Comparison of ENCODE assay signal across 7 mouse cellular contexts in the genomic region with DNA sequence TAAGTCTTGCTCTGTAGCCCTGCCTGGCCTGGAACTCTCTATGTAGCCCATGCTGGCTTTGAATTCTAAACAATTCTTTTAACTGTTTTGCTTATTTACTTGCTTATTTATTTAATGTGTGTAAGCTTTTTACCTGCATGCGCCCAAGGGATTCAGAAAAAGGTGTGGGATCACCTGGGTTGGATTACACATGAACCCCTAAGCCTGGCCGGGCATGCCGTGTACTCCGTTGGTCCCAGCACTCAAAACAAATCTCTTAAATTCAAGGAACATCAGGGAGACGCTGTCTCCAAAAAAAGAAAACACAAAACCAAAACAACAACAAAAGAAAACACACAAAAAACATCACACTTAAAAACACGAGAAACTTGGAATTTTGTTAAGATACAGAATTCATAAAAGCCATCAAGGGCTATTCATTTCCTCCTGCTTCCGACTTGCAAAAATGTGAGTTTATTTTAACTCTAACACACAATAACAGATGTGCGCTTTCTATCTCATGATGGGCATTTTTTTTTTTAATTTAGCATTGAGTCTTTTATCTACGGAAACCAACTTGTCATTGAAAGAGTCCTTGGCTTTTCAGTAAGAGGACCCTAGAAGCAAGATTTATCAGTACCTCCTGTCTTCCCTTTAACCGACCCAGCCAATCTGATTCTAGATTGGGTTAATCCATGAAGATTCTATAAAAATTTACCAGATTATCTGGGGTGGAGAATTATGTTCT. TPM values are rescaled to one million over a fixed set of nuclear protein-coding genes. Genes with fewer than 3 reads are reported as not detected.
DNase-seq lines count a peak whose midpoint lies in the region; ATAC-seq and TF ChIP-seq lines count a peak whose summit lies in the region.

No protein-coding gene starts in this region.

- H3K9me3 ChIP-seq in limb, embryonic 10.5 days (replicated peaks), result no peaks in the 10 kb centered on the region

- 55% methylated on average over 10 of the region's 10 CpGs for WGBS in spleen, adult 2 months
- whole genome bisulfite sequencing in limb, embryonic 10.5 days, result 72% methylated on average over 10 of the region's 10 CpGs
- 33% methylated on average over 10 of the region's 10 CpGs for WGBS in olfactory bulb, adult 2 months

- H3K4me3 ChIP-seq in spleen, adult 2 months (ENCODE audit: extremely low read depth, insufficient read depth, insufficient read length), result peak overlapping the region; percentile 52
- peak overlapping the region; percentile 99 for H3K4me3 ChIP-seq in limb, embryonic 10.5 days
- H3K4me3 ChIP-seq in olfactory bulb, adult 2 months (ENCODE audit: insufficient read depth, low read depth, low read length), result peak overlapping the region; percentile 100

- H3K27ac ChIP-seq in spleen, adult 2 months (ENCODE audit: insufficient read depth, low read length), result peak overlapping the region; percentile 70
- H3K27ac ChIP-seq in limb, embryonic 10.5 days, result peak overlapping the region; percentile 99
- H3K27ac ChIP-seq in olfactory bulb, adult 2 months (ENCODE audit: insufficient read depth, low read depth, low read length), result peak overlapping the region; percentile 99

- no peak for TF ChIP-seq CTCF in spleen, adult 2 months (IDR thresholded peaks at IDR 0.05; ENCODE audit: extremely low read depth, insufficient read depth, insufficient read length, insufficient replicate concordance)
- no peak for TF ChIP-seq CTCF in olfactory bulb, adult 2 months (IDR thresholded peaks at IDR 0.05; ENCODE audit: insufficient read depth, low read depth, low read length)

- no peaks in the 10 kb centered on the region; the same call in 1 of the 2 replicates for H3K36me3 ChIP-seq in spleen, adult 2 months (ENCODE audit: control insufficient read depth, insufficient read depth, low read length)
- peaks cover 18% of the 10 kb centered on the region for H3K36me3 ChIP-seq in limb, embryonic 10.5 days

- no peak for DNase-seq in spleen, adult 2 months (ENCODE audit: low read depth in 1 of 2, low spot score in 2 of 2)
- DNase-seq in spleen, postnatal 4 days (ENCODE audit: low spot score in 2 of 2), result no peak
- no peak for DNase-seq in limb, embryonic 10.5 days (ENCODE audit: low spot score)
- DNase-seq in urinary bladder, postnatal 4 days (ENCODE audit: low spot score in 2 of 2), result no peak

- peaks cover 6% of the 10 kb centered on the region for H3K4me1 ChIP-seq in spleen, adult 2 months (ENCODE audit: control insufficient read depth, insufficient read depth, insufficient read length)
- H3K4me1 ChIP-seq in limb, embryonic 10.5 days, result peaks cover 22% of the 10 kb centered on the region
- H3K4me1 ChIP-seq in olfactory bulb, adult 2 months (ENCODE audit: control insufficient read depth, insufficient read depth, low read length), result peaks cover 5% of the 10 kb centered on the region

- ATAC-seq in erythroblast, adult 5-6 weeks (replicated peaks; ENCODE audit: low FRiP score, poor library complexity, severe bottlenecking), result peak; percentile 20
- no peak for ATAC-seq in monocyte, adult 5-6 weeks (replicated peaks; ENCODE audit: insufficient number of reproducible peaks, low FRiP score, low TSS enrichment, poor library complexity, severe bottlenecking)

- no peak for TF ChIP-seq POLR2A in spleen, adult 2 months (IDR thresholded peaks at IDR 0.05; ENCODE audit: low read depth, low read length)
- TF ChIP-seq POLR2A in olfactory bulb, adult 2 months (IDR thresholded peaks at IDR 0.05; ENCODE audit: insufficient read depth, low read depth, low read length), result no peak

- H3K27me3 ChIP-seq in spleen, adult 2 months (ENCODE audit: control insufficient read depth, insufficient read depth, low read length), result no peaks in the 10 kb centered on the region
- H3K27me3 ChIP-seq in limb, embryonic 10.5 days (ENCODE audit: low read depth, poor library complexity, severe bottlenecking), result no peaks in the 10 kb centered on the region

RNA-seq across cellular contexts. Expression of gene Mob4, which starts 0.7 kb away (rescaled TPM):
- 3.5 and 3.9 TPM in 2 replicates for polyA plus RNA-seq in spleen, adult 2 months (2012; rRNA removed)
- 19.4 and 28.6 TPM in 2 replicates for total RNA-seq in erythroblast, adult 5-6 weeks (2015; ENCODE audit: low replicate concordance)
- 27.2 and 40.0 TPM in 2 replicates for total RNA-seq in erythroblast, adult 5-6 weeks (2017; ENCODE audit: low replicate concordance)
- 125 and 139 TPM in 2 replicates for polyA plus RNA-seq in limb, embryonic 10.5 days (2016; fragmentation: Nextera tagmentation; extraction: Ambion mirVana)
- 125 TPM in 1 of 2 replicates, not detected in the other for polyA plus RNA-seq in olfactory bulb, adult 2 months (2012; ENCODE audit: insufficient read depth, insufficient read length, low replicate concordance, missing spikeins)
- 68.1 to 119 TPM (median 87.3 TPM) in 3 replicates for total RNA-seq in monocyte, adult 5-6 weeks (2017)

RNA-seq across cellular contexts. Expression of gene Hspd1, which starts 42.3 kb away (rescaled TPM):
- polyA plus RNA-seq in spleen, adult 2 months (2012; rRNA removed), result 9.2 and 9.4 TPM in 2 replicates
- total RNA-seq in erythroblast, adult 5-6 weeks (2015; ENCODE audit: low replicate concordance), result 55.1 and 56.2 TPM in 2 replicates
- total RNA-seq in erythroblast, adult 5-6 weeks (2017; ENCODE audit: low replicate concordance), result 56.1 and 87.5 TPM in 2 replicates
- 563 and 717 TPM in 2 replicates for polyA plus RNA-seq in limb, embryonic 10.5 days (2016; fragmentation: Nextera tagmentation; extraction: Ambion mirVana)
- polyA plus RNA-seq in olfactory bulb, adult 2 months (2012; ENCODE audit: insufficient read depth, insufficient read length, low replicate concordance, missing spikeins), result not detected in 2 replicates
- total RNA-seq in monocyte, adult 5-6 weeks (2017), result 128 to 155 TPM (median 141 TPM) in 3 replicates

RNA-seq across cellular contexts. Expression of gene Hspe1, which starts 42.4 kb away (rescaled TPM):
- polyA plus RNA-seq in spleen, adult 2 months (2012; rRNA removed), result 11.1 and 14.1 TPM in 2 replicates
- 62.9 and 95.7 TPM in 2 replicates for total RNA-seq in erythroblast, adult 5-6 weeks (2015; ENCODE audit: low replicate concordance)
- 41.5 and 52.0 TPM in 2 replicates for total RNA-seq in erythroblast, adult 5-6 weeks (2017; ENCODE audit: low replicate concordance)
- polyA plus RNA-seq in limb, embryonic 10.5 days (2016; fragmentation: Nextera tagmentation; extraction: Ambion mirVana), result 611 and 851 TPM in 2 replicates
- polyA plus RNA-seq in olfactory bulb, adult 2 months (2012; ENCODE audit: insufficient read depth, insufficient read length, low replicate concordance, missing spikeins), result not detected in 2 replicates
- 100 to 218 TPM (median 129 TPM) in 3 replicates for total RNA-seq in monocyte, adult 5-6 weeks (2017)

Comparison
In these comparisons a context has a peak if more than half of its experiments do, and no peak if none do; other contexts are left out.
1. RNA of gene Mob4, which starts 0.7 kb away (polyA plus RNA-seq): 125 to 139 TPM in limb, embryonic 10.5 days and 125 TPM in olfactory bulb, adult 2 months; 3.5 to 3.9 TPM in spleen, adult 2 months; every median in the first group is over 10 times any median in the second.
2. RNA of gene Hspe1, which starts 42.4 kb away (polyA plus RNA-seq): 611 to 851 TPM in limb, embryonic 10.5 days; 11.1 to 14.1 TPM in spleen, adult 2 months and not detected in olfactory bulb, adult 2 months; every median in the first group is over 10 times any median in the second.
3. Peak in every context shown above with its lines, with median percentiles within 50 percentile points of each other: H3K27ac ChIP-seq and H3K4me3 ChIP-seq.